Mouse (Mus musculus) lung, embryonic 14.5 days (tissue): ENCODE data around the gene Lingo2. TPM values are rescaled to one million over a fixed set of nuclear protein-coding genes. Genes with fewer than 3 reads are reported as not detected.

ENCODE experiments used
- ATAC-seq: fragments of 200-750 bp; cut with Nextera tagmentation; 2 replicates; pipeline ENCODE4 v1.8.0; 2017; ENCODE audit warnings: mild to moderate bottlenecking, moderate TSS enrichment, moderate library complexity; ENCODE audit not compliant: insufficient read depth
- DNase-seq: peaks from one replicate; pipeline ENCODE4 v3.0.0-alpha.2; 2015
- H3K27ac ChIP-seq: fragments of 300-500 bp; sonication (generic); 2 replicates; pipeline ENCODE4 v1.5.1; 2014; ENCODE audit warnings: low read depth, mild to moderate bottlenecking, moderate library complexity
- H3K27me3 ChIP-seq: fragments of 300-500 bp; sonication (generic); 2 replicates; pipeline ENCODE4 v1.6.1; 2014; ENCODE audit warnings: low read length, control low read depth; ENCODE audit not compliant: insufficient read depth
- H3K36me3 ChIP-seq: fragments of 300-500 bp; sonication (generic); 2 replicates; pipeline ENCODE4 v1.6.1; 2014; ENCODE audit warnings: control low read depth; ENCODE audit not compliant: insufficient read depth
- H3K4me1 ChIP-seq: fragments of 300-500 bp; sonication (generic); 2 replicates; pipeline ENCODE4 v1.6.1; 2014; ENCODE audit warnings: antibody characterized with exemption, control low read depth; ENCODE audit not compliant: insufficient read depth
- H3K4me2 ChIP-seq: fragments of 300-500 bp; sonication (generic); 2 replicates; pipeline ENCODE4 v1.6.1; 2014; ENCODE audit warnings: mild to moderate bottlenecking
- H3K4me3 ChIP-seq: fragments of 300-500 bp; sonication (generic); 2 replicates; pipeline ENCODE4 v1.5.1; 2014; ENCODE audit warnings: low read depth, low read length
- H3K9ac ChIP-seq: fragments of 300-500 bp; sonication (generic); 2 replicates; pipeline ENCODE4 v1.6.1; 2014
- H3K9me3 ChIP-seq: fragments of 300-500 bp; sonication (generic); 2 replicates; pipeline ENCODE4 v1.6.1; 2016; ENCODE audit warnings: low read depth, low read length, control low read depth
- CTCF ChIP-seq: IDR thresholded peaks from 2 replicates; pipeline ENCODE4 v1.5.1; 2016; ENCODE audit warnings: antibody characterized with exemption, low read depth
- WGBS: fragments of 180-500 bp; shearing (Covaris S2); extraction: QIAGEN DNeasy Blood & Tissue Kit; methylation state at CpG from one replicate; pipeline ENCODE4 v1.1.7; 2014; 5-methylcytosine and 5-hydroxymethylcytosine counted together
- polyA plus RNA-seq: library from polyadenylated mRNA; unstranded; fragments of >200 nt; fragmentation: Nextera tagmentation; extraction: Ambion mirVana; gene quantifications from 2 replicates; pipeline ENCODE4 v1.2.1, GENCODE M21; 2014

Gene Lingo2
- polyA plus RNA-seq, 1 experiment from 2014 or later, result 0.16 TPM

- TF ChIP-seq CTCF, result no peak
- 70% methylated on average over 6 of the region's 6 CpGs for WGBS
Measured at GRCm38 (mm10) chr4:35844518-35844917, 1107.0 kb downstream of the Lingo2 start.

GRCm38 (mm10) chr4:35823322-35823870, 1128.2 kb downstream of the Lingo2 start:
- 85% methylated on average over 7 of the region's 7 CpGs for WGBS
- H3K4me1 ChIP-seq, result no peaks in the 10 kb centered on the region
- H3K36me3 ChIP-seq, result no peaks in the 10 kb centered on the region
- no peak for ATAC-seq
- no peak overlapping the region for H3K4me3 ChIP-seq
- DNase-seq, result no peak
- H3K27ac ChIP-seq, result no peak overlapping the region
- no peak overlapping the region for H3K9ac ChIP-seq
- TF ChIP-seq CTCF, result no peak
- H3K9me3 ChIP-seq, result no peaks in the 10 kb centered on the region
- no peak overlapping the region for H3K4me2 ChIP-seq
- H3K27me3 ChIP-seq, result no peaks in the 10 kb centered on the region

More at GRCm38 (mm10) chr4:35844518-35844917, 1107.0 kb downstream of the Lingo2 start:
- Histone ChIP-seq H3K27ac (no peak overlapping the region), H3K9me3 (no peaks in the 10 kb centered on the region), H3K4me1 (no peaks in the 10 kb centered on the region), H3K9ac (no peak overlapping the region), H3K4me3 (no peak overlapping the region), H3K36me3 (no peaks in the 10 kb centered on the region), H3K4me2 (no peak overlapping the region), H3K27me3 (no peaks in the 10 kb centered on the region)
- ATAC-seq (no peak), DNase-seq (no peak)

GRCm38 (mm10) chr4:35820701-35821100, 1130.8 kb downstream of the Lingo2 start:
- Histone ChIP-seq H3K4me3 (no peak overlapping the region), H3K27me3 (no peaks in the 10 kb centered on the region), H3K4me2 (no peak overlapping the region), H3K4me1 (no peaks in the 10 kb centered on the region), H3K36me3 (no peaks in the 10 kb centered on the region), H3K27ac (no peak overlapping the region), H3K9me3 (no peaks in the 10 kb centered on the region), H3K9ac (no peak overlapping the region)
- ATAC-seq, result no peak
- 89% methylated on average over 1 of the region's 1 CpGs for WGBS
- TF ChIP-seq CTCF, result no peak
- no peak for DNase-seq

GRCm38 (mm10) chr4:35814698-35815097, 1136.8 kb downstream of the Lingo2 start:
- no peak overlapping the region for H3K4me3 ChIP-seq
- no peaks in the 10 kb centered on the region for H3K9me3 ChIP-seq
- H3K36me3 ChIP-seq, result no peaks in the 10 kb centered on the region
- no peaks in the 10 kb centered on the region for H3K27me3 ChIP-seq
- H3K4me1 ChIP-seq, result no peaks in the 10 kb centered on the region
- no peak for DNase-seq
- H3K9ac ChIP-seq, result no peak overlapping the region
- WGBS, result 62% methylated on average over 1 of the region's 1 CpGs
- H3K4me2 ChIP-seq, result no peak overlapping the region
- H3K27ac ChIP-seq, result no peak overlapping the region
- ATAC-seq, result no peak
- TF ChIP-seq CTCF, result no peak

GRCm38 (mm10) chr4:35807497-35808210, 1143.9 kb downstream of the Lingo2 start:
- H3K4me1 ChIP-seq, result no peaks in the 10 kb centered on the region
- DNase-seq (no peak), ATAC-seq (no peak)
- no peaks in the 10 kb centered on the region for H3K36me3 ChIP-seq
- H3K4me3 ChIP-seq, result no peak overlapping the region
- H3K27me3 ChIP-seq, result no peaks in the 10 kb centered on the region
- no peak overlapping the region for H3K9ac ChIP-seq
- H3K27ac ChIP-seq, result no peak overlapping the region
- no peak overlapping the region for H3K4me2 ChIP-seq
- 76% methylated on average over 6 of the region's 6 CpGs for WGBS
- no peaks in the 10 kb centered on the region for H3K9me3 ChIP-seq
- TF ChIP-seq CTCF, result no peak

GRCm38 (mm10) chr4:35806881-35807464, 1144.6 kb downstream of the Lingo2 start:
- H3K36me3 ChIP-seq, result no peaks in the 10 kb centered on the region
- TF ChIP-seq CTCF, result no peak
- 78% methylated on average over 2 of the region's 2 CpGs for WGBS
- no peak overlapping the region for H3K27ac ChIP-seq
- no peak overlapping the region for H3K4me3 ChIP-seq
- H3K4me1 ChIP-seq, result no peaks in the 10 kb centered on the region
- no peak overlapping the region for H3K4me2 ChIP-seq
- H3K9me3 ChIP-seq, result no peaks in the 10 kb centered on the region
- no peak for DNase-seq
- no peak overlapping the region for H3K9ac ChIP-seq
- H3K27me3 ChIP-seq, result no peaks in the 10 kb centered on the region
- ATAC-seq, result no peak

- ATAC-seq (no peak), DNase-seq (no peak)
- H3K27me3 ChIP-seq, result no peaks in the 10 kb centered on the region
- H3K4me1 ChIP-seq, result no peaks in the 10 kb centered on the region
- no peak overlapping the region for H3K9ac ChIP-seq
- TF ChIP-seq CTCF, result no peak
- H3K36me3 ChIP-seq, result no peaks in the 10 kb centered on the region
- H3K9me3 ChIP-seq, result no peaks in the 10 kb centered on the region
- no peak overlapping the region for H3K4me2 ChIP-seq
- no peak overlapping the region for H3K27ac ChIP-seq
- no peak overlapping the region for H3K4me3 ChIP-seq
- 63% methylated on average over 5 of the region's 5 CpGs for WGBS
Measured at GRCm38 (mm10) chr4:35784255-35784921, 1167.2 kb downstream of the Lingo2 start.
